Mouse (Mus musculus) E14TG2a.4 (cell line): ENCODE results near the gene Gtf2f2.

Source experiments
- CTCF ChIP-seq: conservative IDR thresholded peaks from 2 replicates; pipeline ENCODE4 v1.5.1; 2014; ENCODE audit warnings: low read length
- POU5F1 ChIP-seq: IDR thresholded peaks from 2 replicates; pipeline ENCODE4 v1.6.1; 2014; ENCODE audit warnings: low read length, borderline replicate concordance

DNA sequence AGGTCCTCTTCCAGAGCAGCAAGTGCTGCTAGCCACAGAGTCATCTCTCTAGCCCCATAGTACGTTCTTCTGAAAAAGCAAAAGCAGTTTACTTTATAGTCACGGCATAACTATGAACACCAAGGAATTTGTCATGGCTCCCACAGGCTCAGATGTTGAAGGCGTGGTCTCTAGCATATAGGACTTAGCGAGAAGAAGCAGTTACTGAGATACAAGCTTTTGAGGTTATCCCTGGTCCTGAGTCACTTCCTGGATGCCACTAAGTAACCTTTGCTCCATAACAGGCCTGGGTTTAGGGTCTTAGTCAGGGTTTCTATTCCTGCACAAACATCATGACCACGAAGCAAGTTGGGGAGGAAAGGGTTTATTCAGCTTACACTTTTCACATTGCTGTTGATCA lies 158.6 kb downstream of the Gtf2f2 start:
- TF ChIP-seq POU5F1 (no peak), CTCF (no peak)
